Mouse (Mus musculus) CH12.LX (cell line): ENCODE data around the gene Ctsw. TPM values are rescaled to one million over a fixed set of nuclear protein-coding genes. Genes with fewer than 3 reads are reported as not detected.

Experiments used
- DNase-seq: peaks from one replicate; pipeline ENCODE4 v3.0.0-alpha.2; 2013; ENCODE audit errors: extremely low read depth
- H3K27ac ChIP-seq: 2 replicates; pipeline ENCODE4 v1.5.1; 2012; ENCODE audit warnings: low read depth, mild to moderate bottlenecking, control low read depth, moderate library complexity; ENCODE audit not compliant: insufficient read depth
- H3K27me3 ChIP-seq: replicated peaks from 2 replicates; pipeline ENCODE3; 2012; ENCODE audit warnings: inconsistent platforms
- H3K36me3 ChIP-seq, 2 experiments: replicated peaks in 1 of 2; 2 replicates each; pipeline versions ENCODE3 to v1.6.1; 2012; ENCODE audit warnings: inconsistent platforms in 1 of 2, low read length in 1 of 2, mild to moderate bottlenecking in 1 of 2, mixed read lengths in 1 of 2, moderate library complexity in 1 of 2; ENCODE audit not compliant: control insufficient read depth in 1 of 2, insufficient read depth in 1 of 2
- H3K4me1 ChIP-seq, 2 experiments: 2 replicates each; pipeline ENCODE4 v1.6.1; 2012; ENCODE audit warnings: inconsistent platforms in 1 of 2, moderate library complexity in 1 of 2; ENCODE audit not compliant: insufficient read depth in 2 of 2, control insufficient read depth in 1 of 2
- H3K4me2 ChIP-seq: 2 replicates; pipeline ENCODE4 v1.6.1; 2012; ENCODE audit warnings: low read depth, mild to moderate bottlenecking, control low read depth; ENCODE audit not compliant: poor library complexity, insufficient read depth, severe bottlenecking
- H3K4me3 ChIP-seq, 3 experiments: fragments of 150-350 bp in 1 of 3; sonication (generic) in 1 of 3; replicated peaks in 1 of 3; 2 replicates each; pipeline versions ENCODE3 to v1.5.1; 2011 to 2012; ENCODE audit warnings: low read depth in 2 of 3, low read length in 2 of 3, mild to moderate bottlenecking in 2 of 3, moderate library complexity in 2 of 3, control low read depth in 1 of 3, improper control_type of control experiment in 1 of 3, inconsistent platforms in 1 of 3, mixed read lengths in 1 of 3; ENCODE audit not compliant: poor library complexity in 1 of 3
- H3K79me2 ChIP-seq: replicated peaks from 2 replicates; pipeline ENCODE4 v1.6.1; 2012; ENCODE audit warnings: mild to moderate bottlenecking, moderate library complexity; ENCODE audit not compliant: control insufficient read depth, poor library complexity, insufficient read depth, severe bottlenecking; ENCODE audit errors: extremely low read depth
- H3K9ac ChIP-seq: 2 replicates; pipeline ENCODE4 v1.6.1; 2012; ENCODE audit warnings: low read depth, mild to moderate bottlenecking, control low read depth, moderate library complexity; ENCODE audit not compliant: insufficient read depth
- H3K9me3 ChIP-seq: replicated peaks from 2 replicates; pipeline ENCODE3; 2012; ENCODE audit warnings: low read length, inconsistent platforms, mixed read lengths
- BHLHE40 ChIP-seq: IDR thresholded peaks from 2 replicates; pipeline ENCODE4 v1.6.1; 2011; ENCODE audit warnings: mild to moderate bottlenecking, low read depth, low read length, improper control_type of control experiment
- CHD1 ChIP-seq: IDR thresholded peaks from 2 replicates; pipeline ENCODE4 v1.6.1; 2012; ENCODE audit warnings: low read depth, low read length, improper control_type of control experiment, inconsistent platforms
- ELF1 ChIP-seq: IDR thresholded peaks from 2 replicates; pipeline ENCODE4 v1.6.1; 2014; ENCODE audit warnings: low read depth, mild to moderate bottlenecking, inconsistent platforms, low read length, improper control_type of control experiment
- EP300 ChIP-seq: IDR thresholded peaks from 2 replicates; pipeline ENCODE4 v1.6.1; 2011; ENCODE audit warnings: low read length, improper control_type of control experiment
- ETS1 ChIP-seq: conservative IDR thresholded peaks from 2 replicates; pipeline ENCODE4 v1.6.1; 2012; ENCODE audit warnings: low read depth, mild to moderate bottlenecking, inconsistent platforms, low read length, improper control_type of control experiment, moderate library complexity
- GABPA ChIP-seq: IDR thresholded peaks from 2 replicates; pipeline ENCODE4 v1.6.1; 2012; ENCODE audit warnings: low read depth, low read length, improper control_type of control experiment, inconsistent platforms; ENCODE audit not compliant: insufficient replicate concordance
- HCFC1 ChIP-seq: IDR thresholded peaks from 2 replicates; pipeline ENCODE4 v1.6.1; 2012; ENCODE audit warnings: low read depth, mild to moderate bottlenecking, inconsistent platforms, low read length, improper control_type of control experiment
- IRF4 ChIP-seq: IDR thresholded peaks from 2 replicates; pipeline ENCODE4 v1.6.1; 2014; ENCODE audit warnings: low read depth, mild to moderate bottlenecking, inconsistent platforms, low read length, improper control_type of control experiment
- JUND ChIP-seq: conservative IDR thresholded peaks from 2 replicates; pipeline ENCODE4 v1.6.1; 2011; ENCODE audit warnings: low read depth, low read length, improper control_type of control experiment
- MAX ChIP-seq: IDR thresholded peaks from 2 replicates; pipeline ENCODE4 v1.6.1; 2011; ENCODE audit warnings: low read length, improper control_type of control experiment
- MAZ ChIP-seq: IDR thresholded peaks from 2 replicates; pipeline ENCODE4 v1.6.1; 2012; ENCODE audit warnings: low read depth, mild to moderate bottlenecking, inconsistent platforms, low read length, improper control_type of control experiment, moderate library complexity
- MYC ChIP-seq: IDR thresholded peaks from 2 replicates; pipeline ENCODE4 v1.6.1; 2011; ENCODE audit warnings: low read depth, mild to moderate bottlenecking, improper control_type of control experiment, low read length
- NELFE ChIP-seq: IDR thresholded peaks from 2 replicates; pipeline ENCODE4 v1.6.1; 2011; ENCODE audit warnings: low read depth, low read length, improper control_type of control experiment
- NRF1 ChIP-seq: IDR thresholded peaks from 2 replicates; pipeline ENCODE4 v1.6.1; 2014; ENCODE audit warnings: low read depth, mild to moderate bottlenecking, inconsistent platforms, low read length, improper control_type of control experiment, moderate library complexity
- PAX5 ChIP-seq: IDR thresholded peaks from 2 replicates; pipeline ENCODE4 v1.6.1; 2012; ENCODE audit warnings: low read length, inconsistent platforms, mixed read lengths
- POLR2A ChIP-seq: IDR thresholded peaks from 2 replicates; pipeline ENCODE4 v1.6.1; 2011; ENCODE audit warnings: low read depth, mild to moderate bottlenecking, improper control_type of control experiment, low read length
- POLR2AphosphoS2 ChIP-seq: IDR thresholded peaks from 2 replicates; pipeline ENCODE4 v1.6.1; 2011; ENCODE audit warnings: low read depth, low read length, improper control_type of control experiment
- RCOR1 ChIP-seq: conservative IDR thresholded peaks from 2 replicates; pipeline ENCODE4 v1.6.1; 2012; ENCODE audit warnings: low read depth, mild to moderate bottlenecking, inconsistent platforms, low read length, improper control_type of control experiment
- SIN3A ChIP-seq: IDR thresholded peaks from 2 replicates; pipeline ENCODE4 v1.6.1; 2012; ENCODE audit warnings: low read length, improper control_type of control experiment, inconsistent platforms
- SMC3 ChIP-seq: IDR thresholded peaks from 2 replicates; pipeline ENCODE4 v1.6.1; 2011; ENCODE audit warnings: low read depth, low read length, improper control_type of control experiment
- TBP ChIP-seq: conservative IDR thresholded peaks from 2 replicates; pipeline ENCODE4 v1.6.1; 2011; ENCODE audit warnings: low read depth, low read length, improper control_type of control experiment
- TCF12 ChIP-seq: IDR thresholded peaks from 2 replicates; pipeline ENCODE4 v1.6.1; 2014; ENCODE audit warnings: low read depth, mild to moderate bottlenecking, inconsistent platforms, low read length, improper control_type of control experiment
- UBTF ChIP-seq: IDR thresholded peaks from 2 replicates; pipeline ENCODE4 v1.6.1; 2012; ENCODE audit warnings: low read depth, mild to moderate bottlenecking, inconsistent platforms, low read length, improper control_type of control experiment, moderate library complexity
- USF1 ChIP-seq: IDR thresholded peaks from 2 replicates; pipeline ENCODE4 v1.6.1; 2014; ENCODE audit warnings: low read depth, mild to moderate bottlenecking, inconsistent platforms, low read length, improper control_type of control experiment
- USF2 ChIP-seq: conservative IDR thresholded peaks from 2 replicates; pipeline ENCODE4 v1.6.1; 2011; ENCODE audit warnings: low read depth, low read length, improper control_type of control experiment
- ZC3H11A ChIP-seq: IDR thresholded peaks from 2 replicates; pipeline ENCODE4 v1.6.1; 2012; ENCODE audit warnings: low read depth, mild to moderate bottlenecking, inconsistent platforms, low read length, improper control_type of control experiment
- ZNF384 ChIP-seq: IDR thresholded peaks from 2 replicates; pipeline ENCODE4 v1.6.1; 2012; ENCODE audit warnings: low read depth, low read length, improper control_type of control experiment, inconsistent platforms
- dilution Hi-C: fragments of 300-500 bp; cut with MboI; formaldehyde crosslinking; loops from 2 replicates; pipeline ENCODE4 v1.14.3; 2020; ENCODE audit warnings: low sequenced_read_pairs; ENCODE audit not compliant: extremely low pct_unique_long_range_greater_than_20kb, extremely low pct_ligation_motif_present
- in situ Hi-C: fragments of 300-500 bp; cut with MboI; formaldehyde crosslinking; loops from 3 replicates; pipeline ENCODE4 v1.14.3; 2019; ENCODE audit warnings: low sequenced_read_pairs, low pct_ligation_motif_present, low pct_unique_long_range_greater_than_20kb, mixed read lengths
- polyA plus RNA-seq: library from polyadenylated mRNA; unstranded; fragments of >175 nt; gene quantifications from 2 replicates; pipeline ENCODE4 v1.2.1, GENCODE M21; 2012; ENCODE audit warnings: low read depth; ENCODE audit not compliant: insufficient read length
- total RNA-seq, 2 experiments: library from RNA; depleted of rRNA; stranded (reverse); fragments of 300-350 nt in 1 of 2; fragments of >200 nt in 1 of 2; gene quantifications; 2 replicates each; pipeline ENCODE4 v1.2.3; 2012 to 2014

Gene Ctsw
- total and polyA plus RNA-seq, 3 experiments, result 0.23 to 1.1 (median 0.38) TPM

DNA sequence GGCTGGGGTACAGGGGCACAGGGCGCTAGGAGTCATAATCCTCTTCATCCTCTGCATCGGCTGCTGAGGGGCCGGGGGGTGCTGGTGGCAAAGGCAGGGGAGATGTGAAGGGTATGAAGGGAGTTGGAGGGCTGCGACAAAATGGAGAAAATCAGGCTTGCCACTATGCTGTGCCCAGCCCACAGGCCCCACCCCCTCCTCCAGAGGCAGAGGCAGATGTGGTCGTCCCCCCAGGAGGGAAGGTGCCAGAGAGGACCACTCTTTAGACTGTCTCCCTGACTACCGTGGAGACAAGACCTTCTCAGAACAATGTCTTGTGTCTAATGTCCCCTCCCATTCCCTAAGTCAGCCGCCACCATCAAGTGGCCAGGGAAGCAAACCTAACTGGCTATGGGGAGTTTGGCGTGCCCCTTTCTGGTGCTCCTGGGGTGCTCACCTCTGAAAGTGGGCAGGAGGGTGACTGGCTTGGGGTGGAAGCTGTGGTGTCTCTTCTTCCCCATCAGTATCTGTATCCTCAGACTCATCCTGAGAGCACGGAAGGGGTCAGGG lies 45.3 kb downstream of the Ctsw start:
- no peak overlapping the region for H3K4me3 ChIP-seq
- H3K27me3 ChIP-seq, result no peaks in the 10 kb centered on the region
- H3K4me2 ChIP-seq, result no peak overlapping the region
- H3K4me1 ChIP-seq, result peaks cover 16 to 32% of the 10 kb centered on the region in 2 experiments
- H3K9me3 ChIP-seq, result no peaks in the 10 kb centered on the region
- H3K36me3 ChIP-seq, result peaks cover 35 to 68% of the 10 kb centered on the region in 2 experiments
- in situ Hi-C loops, result no loop called here
- no peak for DNase-seq
- TF ChIP-seq CHD1 (no peak), JUND (no peak), ZNF384 (no peak), MAZ (no peak), NRF1 (no peak), RCOR1 (no peak), SMC3 (no peak), EP300 (no peak), ETS1 (no peak), BHLHE40 (no peak), TBP (no peak), SIN3A (no peak), ELF1 (no peak), NELFE (no peak), IRF4 (no peak), POLR2AphosphoS2 (no peak), USF1 (no peak), TCF12 (no peak), ZC3H11A (no peak)
- H3K27ac ChIP-seq, result no peak overlapping the region
- no peaks in the 10 kb centered on the region; the same call in 1 of the 2 replicates for H3K79me2 ChIP-seq
- dilution Hi-C loops, result no loop called here
- H3K9ac ChIP-seq, result no peak overlapping the region

DNA sequence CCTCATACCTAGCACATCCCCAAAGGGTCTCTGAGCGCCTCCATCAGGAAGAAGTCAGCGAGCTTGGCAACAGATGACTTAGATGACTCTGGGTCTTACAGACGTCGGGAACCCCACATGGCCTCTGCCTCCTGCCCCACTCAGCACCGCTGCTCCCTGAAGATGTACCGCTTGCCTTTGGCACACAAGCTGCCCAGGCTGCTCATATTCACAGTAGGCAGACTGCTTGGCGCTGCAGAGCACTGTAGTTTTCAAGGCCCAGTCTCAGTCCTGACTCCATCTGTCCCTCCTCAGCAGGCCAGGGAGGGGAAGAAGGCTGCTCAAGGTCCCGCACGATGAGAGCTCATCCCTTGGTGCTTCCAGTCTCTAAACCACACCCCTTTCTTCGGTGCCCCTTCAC lies 46.0 kb downstream of the Ctsw start:
- no peak overlapping the region for H3K4me2 ChIP-seq
- TF ChIP-seq SIN3A (no peak), MYC (no peak), EP300 (no peak), PAX5 (no peak), POLR2A (no peak), GABPA (no peak), MAX (no peak), UBTF (no peak), RCOR1 (no peak), HCFC1 (no peak), ELF1 (no peak), SMC3 (no peak), USF2 (no peak), NELFE (no peak), TBP (no peak), BHLHE40 (no peak), MAZ (no peak), JUND (no peak)
- TF ChIP-seq, all 38 proteins: peak for 0
- H3K36me3 ChIP-seq, result peaks cover 35 to 72% of the 10 kb centered on the region in 2 experiments

More for the DNA sequence above, 46.0 kb downstream of the Ctsw start:
- Histone ChIP-seq H3K79me2 (no peaks in the 10 kb centered on the region; the same call in 1 of the 2 replicates), H3K4me1 (peaks cover 16 to 32% of the 10 kb centered on the region in 2 experiments), H3K9ac (no peak overlapping the region), H3K27me3 (no peaks in the 10 kb centered on the region), H3K27ac (no peak overlapping the region), H3K9me3 (no peaks in the 10 kb centered on the region), H3K4me3 (no peak overlapping the region)
- in situ Hi-C loops (no loop called here), dilution Hi-C loops (no loop called here)
- DNase-seq, result no peak
